Mouse (Mus musculus): ENCODE results near the gene Slc17a2.

DNA sequence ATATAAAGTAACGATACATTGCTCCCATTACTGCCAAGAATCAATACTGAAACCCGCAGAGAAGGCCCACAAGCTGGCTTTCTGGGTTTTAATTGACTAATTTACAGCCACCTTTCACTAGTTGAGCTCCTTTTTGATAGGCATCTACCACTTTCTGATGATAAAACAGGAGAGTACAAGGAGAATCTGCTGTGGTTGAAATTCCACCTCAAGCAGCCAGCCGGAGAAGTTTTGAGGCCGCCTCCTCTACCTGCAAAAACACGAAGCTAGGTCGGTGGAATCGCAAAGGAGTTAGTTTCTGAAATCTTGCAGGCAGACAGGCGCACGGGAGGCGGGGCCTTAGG lies 43.6 kb upstream of the Slc17a2 start:
- TF ChIP-seq POLR2A (IDR thresholded peaks at IDR 0.05; ENCODE audit: borderline replicate concordance, control insufficient read depth, low read depth, low read length): no peak
- no peak for TF ChIP-seq CTCF (IDR thresholded peaks at IDR 0.05; ENCODE audit: control insufficient read depth, insufficient read depth, low read length)
